Mouse (Mus musculus) effector memory CD4-positive, alpha-beta T cell, adult 5 months (primary cell): ENCODE results near the gene Adgrl1. TPM values are rescaled to one million over a fixed set of nuclear protein-coding genes. Genes with fewer than 3 reads are reported as not detected.

Source experiments
- polyA plus RNA-seq: library from polyadenylated mRNA; unstranded; fragments of 100-300 nt; shearing (Covaris generic); gene quantifications from one replicate; pipeline ENCODE4 v1.2.1, GENCODE M21; 2017

Gene Adgrl1
- polyA plus RNA-seq, result 7.7 TPM

GRCm38 (mm10) chr8:83899363-83900252 is at the start of gene Adgrl1:
Gene Adgrl1, plus strand, starts transcription at chr8:83900105.

GRCm38 (mm10) chr8:83955106-83955957 is 55.4 kb downstream of the Adgrl1 start, which contains the start of the genes Gm10644 and Asf1b:
Gene Gm10644, minus strand, starts transcription at chr8:83955205.
Gene Asf1b, plus strand, starts transcription at chr8:83955507.

GRCm38 (mm10) chr8:83972150-83973120 is 72.5 kb downstream of the Adgrl1 start, which contains the start of gene Prkaca:
Gene Prkaca, plus strand, starts transcription at chr8:83972993.

Other genes with a start within 250 kb of the Adgrl1 start
- gene Gipc1, start 247.4 kb upstream of the Adgrl1 start, polyA plus RNA-seq, result 18.1 TPM
- 3.3 TPM for gene Ptger1, start 233.4 kb upstream of the Adgrl1 start, polyA plus RNA-seq
- gene Pkn1, start 200.9 kb upstream of the Adgrl1 start, polyA plus RNA-seq, result 211 TPM
- gene Ddx39, start 184.9 kb upstream of the Adgrl1 start, polyA plus RNA-seq, result 123 TPM
- 477 TPM for gene Adgre5, start 158.8 kb upstream of the Adgrl1 start, polyA plus RNA-seq
- gene Gm10644, start 55.1 kb downstream of the Adgrl1 start, polyA plus RNA-seq, result 0.62 TPM
- 7.1 TPM for gene Asf1b, start 55.4 kb downstream of the Adgrl1 start, polyA plus RNA-seq
- 36.3 TPM for gene Prkaca, start 72.9 kb downstream of the Adgrl1 start, polyA plus RNA-seq
- gene Samd1, start 97.6 kb downstream of the Adgrl1 start, polyA plus RNA-seq, result 6.2 TPM
- gene 1700067K01Rik, start 101.4 kb downstream of the Adgrl1 start, polyA plus RNA-seq, result not detected
- 1.6 TPM for gene 2210011C24Rik, start 112.1 kb downstream of the Adgrl1 start, polyA plus RNA-seq
- 7.7 TPM for gene Palm3, start 121.4 kb downstream of the Adgrl1 start, polyA plus RNA-seq
- gene Il27ra, start 142.5 kb downstream of the Adgrl1 start, polyA plus RNA-seq, result 221 TPM
- 1.6 TPM for gene Rln3, start 144.9 kb downstream of the Adgrl1 start, polyA plus RNA-seq
- 1.7 TPM for gene Gm10643, start 165.0 kb downstream of the Adgrl1 start, polyA plus RNA-seq
- 34.0 TPM for gene Rfx1, start 166.7 kb downstream of the Adgrl1 start, polyA plus RNA-seq
- 31.7 TPM for gene Dcaf15, start 204.7 kb downstream of the Adgrl1 start, polyA plus RNA-seq
- 30.8 TPM for gene Podnl1, start 225.9 kb downstream of the Adgrl1 start, polyA plus RNA-seq
- 43.2 TPM for gene Cc2d1a, start 247.8 kb downstream of the Adgrl1 start, polyA plus RNA-seq
- gene 4930432K21Rik, start 247.9 kb downstream of the Adgrl1 start, polyA plus RNA-seq, result 0.56 TPM